Mouse (Mus musculus) G1E (cell line): ENCODE data around the gene Tspan31.

Experiments
- CTCF ChIP-seq: IDR thresholded peaks from 2 replicates; pipeline ENCODE4 v1.5.1; 2012; ENCODE audit warnings: low read depth, low read length, inconsistent platforms, mixed read lengths
- GATA1 ChIP-seq: IDR thresholded peaks from 2 replicates; pipeline ENCODE4 v1.6.1; 2012; ENCODE audit warnings: borderline replicate concordance, low read length, inconsistent platforms, mixed read lengths
- GATA2 ChIP-seq: IDR thresholded peaks from 2 replicates; pipeline ENCODE4 v1.6.1; 2012; ENCODE audit warnings: low read depth, low read length, inconsistent platforms, borderline replicate concordance
- POLR2AphosphoS5 ChIP-seq: IDR thresholded peaks from 2 replicates; pipeline ENCODE4 v1.6.1; 2012; ENCODE audit warnings: low read depth, low read length, inconsistent platforms; ENCODE audit not compliant: insufficient replicate concordance
- TAL1 ChIP-seq: conservative IDR thresholded peaks from 2 replicates; pipeline ENCODE4 v1.6.1; 2012; ENCODE audit warnings: low read depth, low read length, inconsistent platforms, mixed read lengths

DNA sequence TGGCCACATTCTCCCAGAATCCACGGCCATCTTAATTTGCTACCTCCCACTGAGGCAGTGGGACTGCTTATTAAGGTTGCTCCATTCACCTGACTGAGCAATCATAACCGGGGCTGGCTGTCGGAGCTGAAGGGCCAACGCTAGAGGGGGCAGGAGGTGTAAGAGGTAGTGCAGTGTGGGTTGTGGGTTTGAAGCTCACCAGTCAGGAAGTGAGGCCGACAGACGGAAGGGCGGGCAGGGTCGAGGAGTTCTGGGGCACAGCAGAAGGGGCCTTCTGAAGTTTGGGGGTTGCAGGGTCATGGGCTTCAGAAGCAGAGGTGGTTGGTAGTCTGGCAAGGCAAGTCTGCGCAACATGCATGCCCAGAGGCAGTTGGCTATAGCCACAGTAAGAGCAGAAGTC lies 5.0 kb upstream of the Tspan31 start, which contains the start of gene Agap2:
- TF ChIP-seq CTCF (no peak), GATA1 (no peak), POLR2AphosphoS5 (no peak), GATA2 (no peak), TAL1 (no peak)
